Mouse (Mus musculus) small intestine, adult 10 weeks (tissue): ENCODE measurements around the gene Tbx15. TPM values are rescaled to one million over a fixed set of nuclear protein-coding genes. Genes with fewer than 3 reads are reported as not detected.

Experiments used
- polyA plus RNA-seq: library from polyadenylated mRNA; stranded (reverse); fragments of 350-450 nt; fragmentation: Illumina TruSeq; extraction: RNeasy Lipid Tissue Mini Kit (QIAGEN cat#74804); gene quantifications from one replicate; pipeline ENCODE4 v1.2.3, GENCODE M21; 2014; ENCODE audit warnings: low replicate concordance

Tbx15 gene
- not detected for polyA plus RNA-seq

DNA sequence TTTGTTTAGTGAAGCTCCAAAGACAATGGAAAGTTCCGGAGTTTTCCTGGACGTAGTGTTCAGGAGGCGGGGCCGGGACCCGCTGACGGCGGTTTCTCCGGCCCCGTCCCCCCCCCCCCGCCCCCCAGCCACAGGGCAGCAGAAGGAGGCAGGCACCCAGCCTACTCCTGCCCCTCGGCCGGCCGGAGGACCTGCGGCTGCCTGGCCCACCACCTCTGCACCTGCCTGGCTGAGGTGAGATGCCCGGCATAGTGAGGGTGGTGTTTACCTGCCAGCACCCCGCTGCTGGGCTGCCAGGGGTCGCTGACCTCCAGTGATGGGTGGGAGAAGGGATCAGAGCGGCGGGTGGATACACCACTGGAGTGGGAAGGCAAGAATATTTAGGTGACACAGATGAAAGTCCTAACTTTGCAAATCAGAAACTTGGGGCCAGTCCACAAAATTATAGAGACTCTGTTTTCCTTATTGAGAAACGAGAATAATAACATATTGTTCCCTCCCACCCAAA is at the start of gene Tbx15:
Gene Tbx15 (plus strand): TSS at position 169 of the 508 bp plus-strand sequence.

Other genes with a start within 250 kb of the Tbx15 start
- 4.6 TPM for gene Wars2, start 99.3 kb upstream of the Tbx15 start, polyA plus RNA-seq